Mouse (Mus musculus): ENCODE measurements at regions not wholly inside any gene's neighbourhood (a gene's known extent, or its start where the extent isn't known, plus 50 kb on each side); places are given as distances from the start of the nearest gene placed in this dataset.

DNA sequence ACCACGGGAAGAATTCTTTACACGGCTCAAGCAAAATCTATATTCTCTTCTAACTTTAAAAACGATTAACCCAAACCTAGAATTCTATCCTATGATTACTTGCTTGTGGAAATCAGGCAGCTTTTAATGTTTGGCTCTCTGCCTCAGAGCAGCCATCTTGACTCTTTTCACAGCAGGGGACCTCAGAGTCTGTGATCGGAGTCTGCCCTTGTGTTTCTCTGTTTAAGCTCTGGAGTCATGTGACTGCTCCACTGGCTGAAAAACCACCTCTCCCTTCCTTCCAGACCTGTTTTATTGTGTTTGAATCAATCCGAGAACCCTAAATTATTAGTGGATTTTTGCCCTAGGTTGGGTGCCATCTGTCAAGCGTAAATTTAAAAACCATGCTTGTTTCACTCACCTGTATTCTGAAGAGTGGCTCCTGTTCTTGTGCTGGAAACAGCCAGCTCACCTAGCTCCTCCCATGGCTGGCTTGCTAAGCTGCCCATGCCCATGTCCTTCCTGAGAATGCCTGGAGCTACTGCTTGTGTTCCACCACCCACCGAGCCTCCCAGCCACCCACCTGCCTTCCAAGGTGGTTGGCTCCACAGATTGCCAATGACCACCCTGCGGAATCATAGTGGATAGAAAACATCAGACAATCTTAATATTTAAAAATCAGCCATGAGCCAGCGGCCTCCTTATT lies 62.6 kb downstream of the Perp start:
- no peak overlapping the region for H3K4me3 ChIP-seq (ENCODE audit: extremely low read depth, insufficient read depth, insufficient read length)
- TF ChIP-seq CTCF (IDR thresholded peaks at IDR 0.05; ENCODE audit: extremely low read depth, insufficient read depth, insufficient read length, insufficient replicate concordance): no peak
- no peak for TF ChIP-seq POLR2A (IDR thresholded peaks at IDR 0.05; ENCODE audit: low read depth, low read length)
- H3K27ac ChIP-seq (ENCODE audit: insufficient read depth, low read length): no peak overlapping the region
- H3K4me1 ChIP-seq (ENCODE audit: control insufficient read depth, insufficient read depth, insufficient read length): no peaks in the 10 kb centered on the region
- no peak for DNase-seq (ENCODE audit: low read depth in 1 of 2, low spot score in 2 of 2)
- H3K27me3 ChIP-seq (ENCODE audit: control insufficient read depth, insufficient read depth, low read length): no peaks in the 10 kb centered on the region
- WGBS: 90% methylated on average over 9 of the region's 9 CpGs
- no peaks in the 10 kb centered on the region for H3K36me3 ChIP-seq (ENCODE audit: control insufficient read depth, insufficient read depth, low read length)

DNA sequence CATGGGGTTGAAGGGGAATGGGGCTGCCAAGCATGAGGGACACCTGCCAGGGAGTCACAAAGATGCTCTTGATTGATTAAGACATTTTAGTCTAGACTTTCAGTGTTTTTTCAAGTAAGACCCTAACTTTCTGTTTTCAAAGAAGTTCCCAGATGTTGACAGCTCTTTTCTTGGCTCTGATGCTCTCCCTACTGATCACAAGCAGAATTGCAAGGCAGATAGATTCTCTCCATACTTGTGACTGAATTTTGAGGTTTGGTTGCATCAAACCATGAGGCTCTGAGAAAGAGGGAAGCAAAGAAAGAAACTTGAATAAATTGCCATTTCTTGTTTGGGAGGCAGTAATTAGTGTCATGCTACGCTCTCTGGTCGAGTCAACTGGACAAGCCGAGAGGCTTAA lies 64.5 kb downstream of the Perp start:
- TF ChIP-seq CTCF (IDR thresholded peaks at IDR 0.05; ENCODE audit: extremely low read depth, insufficient read depth, insufficient read length, insufficient replicate concordance) (no peak), POLR2A (IDR thresholded peaks at IDR 0.05; ENCODE audit: low read depth, low read length) (no peak)
- no peak for DNase-seq (ENCODE audit: low read depth in 1 of 2, low spot score in 2 of 2)
- no peaks in the 10 kb centered on the region for H3K27me3 ChIP-seq (ENCODE audit: control insufficient read depth, insufficient read depth, low read length)
- H3K4me3 ChIP-seq (ENCODE audit: extremely low read depth, insufficient read depth, insufficient read length): no peak overlapping the region
- 92% methylated on average over 3 of the region's 3 CpGs for WGBS
- H3K4me1 ChIP-seq (ENCODE audit: control insufficient read depth, insufficient read depth, insufficient read length): no peaks in the 10 kb centered on the region
- H3K27ac ChIP-seq (ENCODE audit: insufficient read depth, low read length): no peak overlapping the region
- no peaks in the 10 kb centered on the region for H3K36me3 ChIP-seq (ENCODE audit: control insufficient read depth, insufficient read depth, low read length)

DNA sequence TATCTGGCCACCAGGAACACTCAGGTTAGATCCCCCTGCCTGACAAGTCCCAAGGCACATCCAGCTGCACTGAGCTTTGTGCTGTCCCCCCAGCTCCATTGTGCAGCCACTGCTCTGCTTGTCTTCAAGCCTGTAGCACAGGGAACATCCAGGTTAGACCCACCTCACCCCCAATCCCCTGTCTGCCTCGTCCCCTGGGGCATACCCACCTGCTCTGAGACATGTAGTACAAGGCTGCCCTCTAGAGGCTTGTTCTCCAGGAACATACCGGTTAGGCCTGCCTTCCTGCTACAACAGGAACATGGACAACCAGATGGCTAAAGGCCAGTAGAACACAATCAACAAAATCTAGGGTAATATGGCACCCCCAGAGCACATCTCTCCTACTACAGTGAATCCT lies 66.1 kb downstream of the Perp start:
- H3K4me3 ChIP-seq (ENCODE audit: extremely low read depth, insufficient read depth, insufficient read length): no peak overlapping the region
- peak in 1 of 2 experiments; percentile 12 for DNase-seq (ENCODE audit: low read depth in 1 of 2, low spot score in 2 of 2)
- no peaks in the 10 kb centered on the region for H3K36me3 ChIP-seq (ENCODE audit: control insufficient read depth, insufficient read depth, low read length)
- no peaks in the 10 kb centered on the region for H3K27me3 ChIP-seq (ENCODE audit: control insufficient read depth, insufficient read depth, low read length)
- no peak overlapping the region for H3K27ac ChIP-seq (ENCODE audit: insufficient read depth, low read length)
- no peak for TF ChIP-seq POLR2A (IDR thresholded peaks at IDR 0.05; ENCODE audit: low read depth, low read length)
- TF ChIP-seq CTCF (IDR thresholded peaks at IDR 0.05; ENCODE audit: extremely low read depth, insufficient read depth, insufficient read length, insufficient replicate concordance): no peak
- 13% methylated on average over 2 of the region's 2 CpGs for WGBS
- H3K4me1 ChIP-seq (ENCODE audit: control insufficient read depth, insufficient read depth, insufficient read length): no peaks in the 10 kb centered on the region

- no peak overlapping the region for H3K27ac ChIP-seq (ENCODE audit: insufficient read depth, low read length)
- H3K27me3 ChIP-seq (ENCODE audit: control insufficient read depth, insufficient read depth, low read length): no peaks in the 10 kb centered on the region
- under 1% methylated on average over 6 of the region's 6 CpGs for WGBS
- no peak for TF ChIP-seq CTCF (IDR thresholded peaks at IDR 0.05; ENCODE audit: extremely low read depth, insufficient read depth, insufficient read length, insufficient replicate concordance)
- no peak for TF ChIP-seq POLR2A (IDR thresholded peaks at IDR 0.05; ENCODE audit: low read depth, low read length)
- H3K4me1 ChIP-seq (ENCODE audit: control insufficient read depth, insufficient read depth, insufficient read length): peaks cover 4% of the 10 kb centered on the region
- H3K36me3 ChIP-seq (ENCODE audit: control insufficient read depth, insufficient read depth, low read length): no peaks in the 10 kb centered on the region
- peak; percentile 17 to 48 for DNase-seq (ENCODE audit: low read depth in 1 of 2, low spot score in 2 of 2)
- peak overlapping the region; percentile 32; the same call in 1 of the 2 replicates for H3K4me3 ChIP-seq (ENCODE audit: extremely low read depth, insufficient read depth, insufficient read length)
Measured at GRCm38 (mm10) chr10:18917120-18917616, 72.3 kb downstream of the Perp start.

DNA sequence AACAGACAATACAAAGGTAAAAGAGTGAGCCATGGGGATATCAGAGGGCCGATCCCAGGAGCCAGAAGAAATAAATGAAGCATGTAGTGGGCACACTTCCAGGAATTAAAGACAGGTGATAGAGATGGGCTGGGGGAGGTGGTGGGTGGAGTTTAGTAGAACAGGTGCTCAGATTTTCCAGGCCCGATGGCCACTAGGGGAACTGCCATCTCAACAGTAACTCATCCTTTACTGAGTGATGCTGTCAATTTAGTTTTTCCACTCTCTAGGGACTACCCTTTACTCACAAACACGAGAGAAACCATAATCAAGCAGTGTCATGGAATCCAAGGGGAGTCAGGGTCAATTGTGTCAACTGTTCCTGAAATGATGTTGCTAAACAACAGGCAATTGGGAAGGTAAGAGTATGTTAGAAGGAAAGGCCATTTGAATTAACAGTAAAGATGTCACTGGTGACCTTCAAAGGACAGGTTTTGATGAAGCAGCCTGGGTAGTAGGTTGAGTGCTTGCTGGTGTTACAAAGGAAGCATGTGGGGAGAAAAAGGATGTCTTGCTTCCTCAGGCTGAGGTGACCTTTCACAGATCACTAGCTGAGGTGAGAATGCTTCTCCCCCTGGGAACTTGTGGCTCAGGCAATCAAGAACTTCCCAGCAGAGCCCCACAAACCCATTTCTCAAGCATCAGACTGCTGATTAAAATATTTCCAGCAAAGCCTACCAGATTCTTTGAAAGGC lies 78.4 kb downstream of the Perp start:
- Histone ChIP-seq H3K27ac (ENCODE audit: insufficient read depth, low read length) (no peak overlapping the region), H3K4me3 (ENCODE audit: extremely low read depth, insufficient read depth, insufficient read length) (no peak overlapping the region), H3K27me3 (ENCODE audit: control insufficient read depth, insufficient read depth, low read length) (no peaks in the 10 kb centered on the region), H3K4me1 (ENCODE audit: control insufficient read depth, insufficient read depth, insufficient read length) (peaks cover 5% of the 10 kb centered on the region; the same call in 1 of the 2 replicates), H3K36me3 (ENCODE audit: control insufficient read depth, insufficient read depth, low read length) (no peaks in the 10 kb centered on the region)
- WGBS: 53% methylated on average over 3 of the region's 3 CpGs
- DNase-seq (ENCODE audit: low read depth in 1 of 2, low spot score in 2 of 2): no peak
- TF ChIP-seq POLR2A (IDR thresholded peaks at IDR 0.05; ENCODE audit: low read depth, low read length) (no peak), CTCF (IDR thresholded peaks at IDR 0.05; ENCODE audit: extremely low read depth, insufficient read depth, insufficient read length, insufficient replicate concordance) (no peak)

DNA sequence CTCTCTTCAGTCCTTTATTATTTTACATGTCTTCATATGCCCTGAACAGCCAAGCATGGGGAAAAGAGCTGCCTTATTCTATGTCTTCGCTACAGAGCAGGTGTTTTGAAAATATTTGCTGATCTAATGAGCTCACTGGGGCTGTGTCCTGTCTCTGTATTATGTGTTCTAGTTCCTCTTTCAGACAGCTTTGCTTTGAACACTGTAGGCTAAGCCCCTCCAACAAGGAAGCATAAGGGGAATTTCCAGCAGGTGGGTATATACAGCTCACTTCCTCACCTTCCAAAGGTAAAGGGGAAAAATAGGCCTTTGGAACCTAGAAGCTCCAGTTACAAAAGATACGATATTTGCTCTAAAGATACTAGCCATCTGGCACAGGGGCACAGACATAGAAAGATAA lies 83.0 kb downstream of the Perp start:
- no peaks in the 10 kb centered on the region for H3K27me3 ChIP-seq (ENCODE audit: control insufficient read depth, insufficient read depth, low read length)
- no peak for DNase-seq (ENCODE audit: low read depth in 1 of 2, low spot score in 2 of 2)
- H3K4me3 ChIP-seq (ENCODE audit: extremely low read depth, insufficient read depth, insufficient read length): no peak overlapping the region
- TF ChIP-seq CTCF (IDR thresholded peaks at IDR 0.05; ENCODE audit: extremely low read depth, insufficient read depth, insufficient read length, insufficient replicate concordance) (no peak), POLR2A (IDR thresholded peaks at IDR 0.05; ENCODE audit: low read depth, low read length) (no peak)
- no peaks in the 10 kb centered on the region for H3K36me3 ChIP-seq (ENCODE audit: control insufficient read depth, insufficient read depth, low read length)
- H3K4me1 ChIP-seq (ENCODE audit: control insufficient read depth, insufficient read depth, insufficient read length): peaks cover 5% of the 10 kb centered on the region
- no peak overlapping the region for H3K27ac ChIP-seq (ENCODE audit: insufficient read depth, low read length)
- 54% methylated on average over 2 of the region's 2 CpGs for WGBS

- H3K27ac ChIP-seq (ENCODE audit: insufficient read depth, low read length): no peak overlapping the region; the same call in 1 of the 2 replicates
- TF ChIP-seq CTCF (IDR thresholded peaks at IDR 0.05; ENCODE audit: extremely low read depth, insufficient read depth, insufficient read length, insufficient replicate concordance): no peak
- TF ChIP-seq POLR2A (IDR thresholded peaks at IDR 0.05; ENCODE audit: low read depth, low read length): no peak
- 6% methylated on average over 2 of the region's 2 CpGs for WGBS
Measured at GRCm38 (mm10) chr10:18931344-18931743, 84.1 kb downstream of the Tnfaip3 start.

More at GRCm38 (mm10) chr10:18931344-18931743, 84.1 kb downstream of the Tnfaip3 start:
- H3K27me3 ChIP-seq (ENCODE audit: control insufficient read depth, insufficient read depth, low read length): no peaks in the 10 kb centered on the region
- no peaks in the 10 kb centered on the region for H3K36me3 ChIP-seq (ENCODE audit: control insufficient read depth, insufficient read depth, low read length)
- peaks cover 2% of the 10 kb centered on the region for H3K4me1 ChIP-seq (ENCODE audit: control insufficient read depth, insufficient read depth, insufficient read length)
- H3K4me3 ChIP-seq (ENCODE audit: extremely low read depth, insufficient read depth, insufficient read length): no peak overlapping the region
- DNase-seq (ENCODE audit: low read depth in 1 of 2, low spot score in 2 of 2): no peak
